Mouse (Mus musculus): ENCODE results near the gene Pcbp1.
"Not testable (repeated sequence)": the region's sequence is repeated elsewhere in the genome, so short reads cannot be mapped to it uniquely, and the experiment has no call there.

Pcbp1 gene

DNA sequence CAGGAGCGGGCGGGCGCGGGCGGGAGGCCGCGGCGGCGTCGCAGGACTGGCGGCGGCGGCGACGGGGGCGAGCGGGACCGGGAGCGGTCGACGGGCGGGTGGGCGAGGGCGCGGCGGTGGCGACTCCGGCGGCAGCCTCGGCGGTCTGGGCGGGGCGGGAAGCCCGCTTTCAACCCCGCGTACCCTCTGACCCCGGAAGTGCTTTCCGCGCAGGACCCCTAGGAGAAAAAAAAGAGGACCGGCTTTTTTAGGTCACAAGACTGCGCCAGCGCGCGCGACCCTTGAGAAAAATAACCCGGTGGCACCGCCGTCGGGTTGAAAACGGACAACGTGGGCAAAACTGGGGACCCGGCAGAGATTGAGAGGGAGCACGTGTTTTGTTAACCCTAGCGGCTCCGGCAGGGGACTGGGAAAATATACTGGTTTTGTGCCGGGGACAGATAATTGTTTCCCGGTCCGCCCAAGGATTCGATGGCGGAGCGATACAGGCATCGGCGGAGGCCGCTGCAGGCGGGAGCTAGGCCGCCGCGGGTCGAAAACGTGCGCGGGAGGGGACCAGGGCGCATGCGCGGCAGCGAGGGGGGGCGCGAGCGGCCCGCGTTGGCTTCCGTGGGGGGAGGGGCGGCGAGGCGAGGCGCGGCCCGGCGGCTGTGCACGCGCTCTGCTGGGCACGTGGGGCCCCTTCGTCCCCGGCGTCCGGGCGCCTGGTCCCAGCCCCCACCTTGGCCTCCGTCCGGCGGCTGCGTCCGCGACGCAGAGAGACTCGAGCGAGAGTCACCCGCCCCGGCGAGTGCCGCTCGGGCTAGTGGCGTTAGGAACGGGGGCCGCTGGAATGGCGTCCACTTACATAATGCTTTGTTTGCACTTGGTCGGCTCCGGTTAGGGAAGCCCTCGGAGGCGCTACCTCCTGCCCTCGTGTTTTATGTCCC is at the start of gene Pcbp1:
Gene Pcbp1 (minus strand): TSS at position 290 of the 929 bp plus-strand sequence.
- DNase-seq (ENCODE audit: low spot score in 2 of 2): peak; percentile 91 to 93

DNA sequence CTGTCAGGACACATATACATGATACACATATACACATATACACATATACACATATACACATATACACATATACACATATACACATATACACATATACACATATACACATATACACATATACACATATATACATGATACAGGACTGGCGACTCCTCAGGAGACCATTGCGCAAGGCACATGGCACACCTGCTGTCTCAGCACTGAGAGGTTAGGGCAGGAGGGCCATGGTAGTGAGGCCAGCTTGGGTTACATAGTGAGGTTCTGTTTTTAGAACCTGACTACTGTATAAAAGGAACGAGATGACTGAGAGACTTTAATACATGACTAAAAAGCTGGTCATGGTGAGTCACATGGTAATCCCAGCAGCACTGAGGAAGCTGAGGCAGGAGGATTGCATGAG is 48.4 kb upstream of the Pcbp1 start:
- DNase-seq (ENCODE audit: low spot score in 2 of 2): no peak

DNA sequence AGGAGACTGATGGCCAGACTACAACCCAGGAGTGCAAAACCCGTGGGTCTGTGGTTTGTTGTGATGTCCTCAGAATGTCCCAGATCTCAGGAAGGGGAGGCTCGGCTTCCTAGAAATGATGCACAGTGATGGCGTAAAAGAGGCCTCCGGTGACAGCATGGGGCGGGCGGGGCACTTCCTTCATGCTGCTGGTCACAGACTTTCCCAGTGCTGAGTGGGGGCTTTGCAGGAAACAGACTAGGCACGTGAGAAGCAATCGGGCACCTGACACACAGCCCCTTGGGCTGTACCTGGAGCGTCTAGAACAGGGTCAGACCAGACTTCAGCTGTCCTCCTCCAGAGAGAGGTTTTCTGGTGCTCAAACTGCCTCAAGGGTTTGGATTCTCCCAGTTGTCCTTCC is 44.7 kb upstream of the Pcbp1 start:
- no peak for DNase-seq (ENCODE audit: low spot score in 2 of 2)

DNA sequence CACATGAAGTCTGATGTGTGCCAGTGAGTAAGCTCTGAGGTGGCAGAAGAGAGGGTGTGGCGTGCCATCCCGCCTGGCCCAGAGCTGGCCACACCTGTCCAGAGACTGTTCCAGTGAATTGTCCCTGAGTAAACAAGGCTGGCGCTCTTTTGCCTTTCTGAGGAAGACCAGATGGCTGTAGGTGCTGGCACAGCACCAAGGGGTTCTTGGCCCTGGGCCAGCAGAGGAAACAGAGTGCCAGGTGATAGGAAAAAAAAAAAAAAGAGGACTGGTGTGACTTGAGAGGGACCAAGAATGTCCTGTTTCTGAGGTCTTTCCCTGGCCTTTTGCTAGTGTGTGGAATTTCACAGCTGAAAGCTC is 43.3 kb upstream of the Pcbp1 start:
- DNase-seq (ENCODE audit: low spot score in 2 of 2): no peak

DNA sequence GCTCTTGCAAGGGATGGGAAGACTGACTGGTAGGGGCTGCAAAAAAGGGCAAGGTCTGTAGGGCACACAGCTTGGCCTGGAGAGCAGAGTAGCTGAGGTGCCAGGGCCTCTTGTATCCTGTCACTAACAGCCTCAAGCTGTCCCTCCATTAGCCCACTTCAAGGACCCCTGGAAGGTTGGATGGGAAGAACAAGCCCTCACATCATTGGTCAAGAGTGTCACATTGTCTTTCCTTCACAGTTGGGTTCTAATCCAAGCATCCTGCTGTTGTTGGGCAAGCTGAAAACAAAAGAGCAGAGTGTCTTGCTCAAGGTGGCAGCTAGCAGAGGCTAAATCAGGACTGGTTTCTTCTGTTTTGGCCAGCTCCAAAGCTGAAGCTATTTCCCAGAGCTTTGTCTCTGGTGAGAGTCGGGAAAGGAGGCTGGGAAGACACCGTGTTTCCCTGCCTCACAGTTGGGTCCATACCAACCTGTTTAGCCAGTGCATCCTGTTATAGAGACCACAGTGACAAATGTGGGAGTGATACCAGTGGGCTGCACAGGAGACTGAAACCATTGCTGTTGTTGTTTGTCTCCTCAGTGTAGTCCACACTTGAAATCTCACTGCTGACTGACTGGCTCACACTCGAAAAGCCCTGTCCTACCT is 42.8 kb upstream of the Pcbp1 start:
- DNase-seq (ENCODE audit: low spot score in 2 of 2): no peak

DNA sequence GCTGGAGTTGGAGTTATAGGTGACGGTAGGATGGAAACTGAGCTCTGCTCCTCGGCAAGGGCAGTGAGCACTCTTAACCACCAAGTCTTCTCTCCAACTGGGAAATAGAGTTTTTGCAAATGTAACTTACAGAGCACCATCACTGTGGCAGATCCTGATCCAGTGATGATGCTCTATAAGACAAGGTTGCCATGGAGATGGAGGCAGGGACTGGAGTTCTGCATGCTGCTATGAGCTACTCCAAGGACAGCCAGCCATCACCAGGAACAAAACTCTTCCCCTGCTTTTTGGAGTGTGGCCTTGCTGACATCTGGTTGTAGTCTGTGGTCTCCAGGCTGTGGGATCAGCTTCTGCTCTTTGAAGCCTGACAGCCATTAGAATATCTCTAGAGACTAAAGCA is 39.7 kb upstream of the Pcbp1 start:
- no peak for DNase-seq (ENCODE audit: low spot score in 2 of 2)

DNA sequence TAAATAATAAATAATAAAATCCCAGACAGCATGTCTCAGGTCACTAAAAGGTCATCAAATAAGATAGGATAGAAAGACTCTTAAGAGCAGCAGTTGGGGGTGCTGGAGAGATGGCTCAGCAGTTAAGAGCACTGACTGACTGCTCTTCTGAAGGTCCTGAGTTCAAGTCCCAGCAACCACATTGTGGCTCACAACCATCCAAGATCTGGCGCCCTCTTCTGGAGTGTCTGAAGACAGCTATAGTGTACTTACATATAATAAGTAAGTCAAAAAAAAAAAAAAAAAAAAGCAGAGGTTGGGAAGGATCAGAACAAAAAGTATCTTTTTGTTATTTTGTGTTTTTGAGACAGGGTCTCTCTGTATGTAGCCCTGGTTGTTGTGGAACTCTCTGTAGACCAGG is 31.1 kb upstream of the Pcbp1 start:
- not testable (repeated sequence) for DNase-seq (ENCODE audit: low spot score in 2 of 2)

DNA sequence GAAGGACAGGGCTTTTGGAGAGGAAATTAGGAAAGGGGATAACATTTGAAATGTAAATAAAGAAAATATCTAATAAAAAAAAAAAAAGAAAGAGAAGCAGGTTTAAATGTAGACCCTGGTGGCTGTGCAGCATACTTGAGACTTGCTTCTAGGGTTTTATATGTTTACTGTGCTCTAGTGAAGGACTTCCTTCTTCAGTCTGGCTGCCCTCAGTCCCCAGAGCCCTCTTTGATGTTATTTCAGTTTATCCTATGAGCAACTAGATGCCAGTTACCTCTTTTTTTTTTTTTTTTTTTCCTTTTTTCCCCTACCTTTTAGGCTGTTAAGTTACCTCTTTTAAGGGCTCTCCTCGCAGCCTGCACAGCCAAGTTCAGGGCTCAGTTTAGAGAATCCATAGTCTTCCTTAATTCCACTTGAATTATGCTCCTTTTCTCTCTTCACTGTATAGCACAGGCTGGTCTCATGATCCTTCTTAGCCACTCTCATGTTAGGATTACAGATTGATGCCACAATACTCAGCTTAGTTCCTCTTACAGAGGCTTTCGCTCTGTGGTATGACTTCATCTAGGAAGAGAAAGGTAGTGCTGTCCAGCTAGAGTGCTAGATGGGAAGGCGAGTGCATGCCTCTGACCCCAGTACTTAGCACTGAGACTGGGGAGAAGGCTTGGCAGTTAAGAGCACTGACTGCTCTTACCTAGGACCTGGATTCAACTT is 30.4 kb upstream of the Pcbp1 start:
- no peak for DNase-seq (ENCODE audit: low spot score in 2 of 2)

DNA sequence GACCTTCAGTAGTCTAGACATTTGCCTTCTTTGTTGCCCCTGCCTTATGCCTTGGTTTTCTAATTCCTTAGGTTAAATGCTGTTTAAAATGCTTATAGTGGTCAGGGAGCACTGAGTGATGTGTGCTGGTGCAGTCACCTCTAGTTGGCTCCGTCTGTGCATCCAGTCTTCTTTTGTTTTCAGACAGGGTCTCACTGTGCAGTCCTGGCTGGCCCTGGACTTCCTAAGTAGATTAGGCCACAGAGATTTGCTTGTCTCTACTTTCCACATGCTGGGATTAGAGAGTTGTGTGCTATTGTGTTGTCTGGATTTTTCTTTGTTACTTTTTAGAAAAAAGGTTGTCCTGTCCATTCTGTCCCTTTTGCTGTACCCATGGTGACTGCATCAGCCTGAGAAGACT is 24.5 kb upstream of the Pcbp1 start:
- DNase-seq (ENCODE audit: low spot score in 2 of 2): no peak

DNA sequence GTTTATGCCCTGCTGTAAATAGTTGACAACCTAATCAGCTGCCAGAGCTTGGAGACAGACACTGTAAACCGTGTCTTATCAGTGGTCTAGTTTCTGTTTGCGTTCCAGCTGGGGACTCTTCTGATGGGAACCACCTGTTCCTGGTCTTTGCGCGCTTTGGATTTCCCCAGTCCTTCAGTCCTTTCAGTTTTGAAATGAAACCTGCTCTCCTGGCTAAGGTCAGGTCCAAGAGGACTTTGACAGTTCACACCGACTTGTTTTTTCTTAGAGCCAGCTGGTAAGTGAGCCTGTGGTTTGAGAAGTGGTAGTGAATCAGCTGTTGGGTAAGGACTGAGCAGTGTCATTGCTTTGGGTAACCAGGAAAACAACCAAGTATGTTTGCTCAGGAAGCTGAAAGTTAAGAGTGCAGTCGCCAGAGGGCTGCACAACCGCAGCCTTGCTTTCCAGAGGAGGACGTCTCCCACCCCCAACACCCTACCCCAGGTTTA is 21.8 kb upstream of the Pcbp1 start:
- no peak for DNase-seq (ENCODE audit: low spot score in 2 of 2)

DNA sequence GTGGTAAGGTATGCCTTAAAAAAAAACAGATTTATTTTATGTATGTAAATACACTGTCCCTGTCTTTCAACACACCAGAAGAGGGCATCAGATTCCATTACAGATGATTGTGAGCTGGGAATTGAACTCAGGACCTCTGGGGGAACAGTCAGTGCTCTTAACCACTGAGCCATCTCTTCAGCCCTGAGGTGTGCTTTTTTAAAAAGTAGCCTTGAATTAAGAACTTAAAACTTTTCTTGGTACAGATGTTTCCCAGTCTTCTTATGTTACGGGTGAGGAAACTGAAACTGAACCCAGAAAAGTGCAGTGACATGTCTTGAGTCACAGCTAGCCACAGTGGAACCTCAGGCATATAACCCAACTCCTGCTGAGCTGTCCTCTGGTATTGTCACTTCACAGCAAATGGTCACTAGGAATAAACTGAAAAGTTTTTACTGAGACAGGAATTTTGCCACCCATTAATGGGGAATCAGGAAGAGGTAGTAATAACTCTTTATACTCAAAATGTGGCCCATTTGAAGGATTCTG is 21.2 kb upstream of the Pcbp1 start:
- DNase-seq (ENCODE audit: low spot score in 2 of 2): no peak

DNA sequence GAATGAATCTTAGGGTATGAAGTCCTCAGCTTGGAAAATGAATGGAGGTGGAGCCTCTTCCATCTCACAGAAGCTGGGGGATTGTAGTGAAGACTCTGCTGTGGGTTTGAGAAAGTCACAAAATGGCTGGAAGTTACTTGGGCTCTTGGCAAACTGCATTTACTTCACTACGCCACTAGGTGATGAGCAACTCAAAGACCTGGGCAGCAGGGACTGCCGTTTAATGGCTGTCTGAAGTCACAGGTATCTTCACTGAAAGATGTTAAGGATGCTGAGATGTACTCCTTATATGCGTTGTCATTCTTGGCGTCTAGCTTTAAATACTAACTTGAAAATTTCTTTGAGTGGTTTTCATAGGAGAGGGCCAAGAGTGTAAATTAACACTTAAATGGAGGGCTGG is 19.1 kb upstream of the Pcbp1 start:
- DNase-seq (ENCODE audit: low spot score in 2 of 2): no peak

DNA sequence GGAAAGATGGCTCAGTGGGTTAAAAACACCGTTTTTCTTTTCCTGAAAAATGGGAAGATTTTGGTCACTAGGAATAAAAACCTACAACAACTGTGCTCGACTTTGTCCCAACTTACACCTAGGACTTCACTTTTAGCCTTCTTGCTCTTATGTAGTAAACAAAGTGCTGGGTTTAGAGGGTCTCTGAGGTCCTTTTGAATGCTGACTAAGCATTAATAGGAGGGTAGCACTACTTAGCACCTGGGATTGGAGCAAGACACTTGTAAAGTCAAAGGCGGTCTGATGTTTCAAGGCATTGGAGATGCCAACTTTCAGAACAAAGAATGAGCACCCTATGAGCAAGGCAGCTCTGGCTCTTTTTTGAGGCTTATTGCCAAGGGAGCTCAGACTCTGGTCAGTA is 17.7 kb upstream of the Pcbp1 start:
- DNase-seq (ENCODE audit: low spot score in 2 of 2): no peak

DNA sequence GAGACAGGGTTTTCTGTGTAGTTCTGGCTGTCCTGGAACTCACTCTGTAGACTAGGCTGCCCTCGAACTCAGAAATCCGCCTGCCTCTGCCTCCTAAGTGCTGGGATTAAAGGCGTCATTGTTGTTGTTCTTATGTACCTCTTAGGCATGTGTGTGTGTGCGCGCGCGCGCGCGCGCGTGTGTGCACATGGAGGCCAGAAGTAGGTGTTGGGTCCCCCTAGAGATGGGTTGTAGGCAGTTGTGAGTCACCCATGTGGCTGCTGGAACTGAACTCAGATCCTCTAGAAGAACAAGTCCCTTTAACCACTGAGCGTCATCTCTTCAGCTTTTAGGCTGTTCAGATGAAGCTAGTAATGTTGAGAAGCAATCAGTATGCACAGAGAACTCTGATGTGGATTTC is 16.9 kb upstream of the Pcbp1 start:
- no peak for DNase-seq (ENCODE audit: low spot score in 2 of 2)

DNA sequence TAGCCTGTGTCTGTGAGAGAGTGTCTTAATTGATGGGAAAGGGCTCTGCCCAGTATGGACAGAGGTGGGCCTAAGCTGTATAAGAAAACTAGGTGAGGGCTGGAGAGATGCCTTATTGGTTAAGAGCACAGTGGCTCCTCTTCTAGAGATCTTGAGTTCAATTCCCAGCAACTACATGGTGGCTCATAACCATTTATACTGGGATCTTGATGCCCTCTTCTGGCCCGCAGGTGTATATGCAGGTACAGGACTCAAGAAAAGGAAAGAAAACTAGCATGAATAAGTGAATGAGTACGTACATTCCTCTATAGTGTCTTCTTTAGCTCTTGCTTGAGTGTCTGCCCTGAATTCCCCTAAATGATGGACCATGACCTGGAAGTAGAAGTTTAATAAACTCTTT is 15.5 kb upstream of the Pcbp1 start:
- DNase-seq (ENCODE audit: low spot score in 2 of 2): no peak

DNA sequence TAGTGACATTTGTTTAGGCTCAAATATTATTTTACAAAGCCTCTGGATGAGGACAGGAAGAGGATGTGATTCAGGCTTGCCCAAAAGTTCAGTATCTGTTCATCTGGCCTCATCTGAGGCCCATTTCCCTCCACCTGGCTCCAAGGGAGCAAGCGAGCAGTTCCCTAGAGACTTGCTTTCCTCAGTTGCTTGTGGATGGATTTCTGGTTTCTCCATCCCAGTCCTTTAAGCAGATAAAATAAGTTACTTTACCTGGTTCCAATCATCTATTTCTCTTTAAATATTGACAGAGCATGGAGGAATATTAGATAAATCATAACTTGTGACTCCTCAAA is 2.3 kb upstream of the Pcbp1 start:
- no peak for DNase-seq (ENCODE audit: low spot score in 2 of 2)

DNA sequence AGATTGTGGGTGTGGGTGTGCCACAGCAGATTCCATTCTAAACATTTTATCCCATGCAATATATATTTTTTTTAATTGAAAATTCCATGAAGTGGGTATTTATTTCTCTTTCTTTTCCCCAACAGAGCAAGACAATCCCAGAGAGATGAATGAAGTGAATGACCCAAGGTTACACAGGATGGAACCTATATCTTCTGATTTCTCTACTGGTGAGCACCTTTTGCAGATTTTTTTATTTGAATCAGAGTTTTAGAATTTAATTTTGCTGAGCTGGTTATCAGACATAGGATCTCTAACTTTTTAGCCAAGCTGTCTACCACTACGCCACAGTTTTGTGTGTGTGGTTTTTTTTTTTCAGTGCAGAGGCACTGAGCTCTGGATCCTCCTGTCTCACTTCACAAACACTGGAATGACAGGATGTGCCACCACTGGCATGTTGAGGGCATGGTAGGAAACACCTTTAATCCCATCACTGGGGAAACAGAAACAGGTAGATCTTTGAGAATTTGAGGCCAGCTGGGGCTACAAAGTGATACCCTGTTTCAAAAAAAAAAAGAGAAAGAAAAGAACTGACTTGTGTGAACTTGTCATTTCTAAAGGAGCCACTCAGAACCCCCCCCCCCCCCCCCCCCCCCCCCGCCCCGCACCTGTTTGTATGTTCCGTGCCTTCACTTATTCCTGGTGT is 1.8 kb upstream of the Pcbp1 start:
- DNase-seq (ENCODE audit: low spot score in 2 of 2): no peak

DNA sequence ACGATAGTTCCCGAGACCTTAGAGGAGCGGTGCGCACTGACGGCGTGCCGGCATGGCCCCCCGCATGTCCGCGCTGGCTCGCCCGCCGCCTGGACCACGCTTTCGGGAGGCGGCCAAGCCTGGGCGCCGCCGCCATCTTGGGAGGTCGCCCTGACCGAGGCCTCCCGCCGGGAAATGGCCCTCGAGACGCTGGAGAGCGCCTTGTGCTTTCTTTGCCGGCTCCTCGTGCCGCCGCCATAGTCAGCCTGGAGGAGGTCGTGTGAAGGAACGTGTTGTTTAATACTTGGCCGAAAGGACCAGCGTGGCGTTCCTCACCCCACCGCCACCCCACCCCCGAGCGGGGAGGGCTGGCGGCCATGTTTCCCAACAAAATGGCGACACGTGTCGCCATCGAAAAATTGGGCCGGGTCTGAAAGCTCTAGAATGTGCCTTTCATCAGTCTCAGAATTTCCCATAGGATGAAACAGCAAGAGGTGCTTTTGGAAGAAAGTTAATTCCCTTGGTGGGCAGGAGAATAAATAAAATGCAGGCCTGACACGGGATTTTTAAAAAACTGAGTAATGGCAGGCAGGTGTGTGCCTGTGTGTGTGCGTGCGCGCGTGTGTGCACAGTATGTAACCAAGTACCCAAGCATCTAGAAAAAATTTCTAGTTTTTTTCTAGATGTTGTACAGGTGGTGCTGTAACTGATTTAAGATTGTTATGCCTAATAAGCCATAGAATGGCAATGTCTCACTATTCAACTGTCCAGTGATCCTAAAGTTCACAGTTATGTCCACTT is 1.0 kb upstream of the Pcbp1 start:
- peak in 1 of 2 experiments; percentile 76 for DNase-seq (ENCODE audit: low spot score in 2 of 2)

DNA sequence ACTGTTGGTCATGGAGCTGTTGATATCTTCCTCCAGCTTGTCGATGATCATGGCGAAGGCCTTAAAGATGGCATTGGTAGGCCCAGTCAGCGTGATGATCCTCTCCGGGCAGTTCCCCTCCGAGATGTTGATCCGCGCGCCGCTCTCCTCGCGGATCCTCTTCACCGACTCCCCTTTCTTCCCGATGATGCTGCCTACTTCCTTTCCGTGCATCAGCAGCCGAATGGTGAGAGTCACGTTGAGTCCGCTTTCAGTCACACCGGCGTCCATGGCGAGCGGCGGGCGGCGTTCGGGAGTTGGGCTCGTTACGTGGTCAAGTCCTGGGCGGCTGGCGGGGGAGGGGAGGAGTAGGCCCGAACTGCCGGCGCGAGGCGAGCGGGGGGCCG is 482 bp downstream of the Pcbp1 start:
- peak; percentile 69 to 72 for DNase-seq (ENCODE audit: low spot score in 2 of 2)

DNA sequence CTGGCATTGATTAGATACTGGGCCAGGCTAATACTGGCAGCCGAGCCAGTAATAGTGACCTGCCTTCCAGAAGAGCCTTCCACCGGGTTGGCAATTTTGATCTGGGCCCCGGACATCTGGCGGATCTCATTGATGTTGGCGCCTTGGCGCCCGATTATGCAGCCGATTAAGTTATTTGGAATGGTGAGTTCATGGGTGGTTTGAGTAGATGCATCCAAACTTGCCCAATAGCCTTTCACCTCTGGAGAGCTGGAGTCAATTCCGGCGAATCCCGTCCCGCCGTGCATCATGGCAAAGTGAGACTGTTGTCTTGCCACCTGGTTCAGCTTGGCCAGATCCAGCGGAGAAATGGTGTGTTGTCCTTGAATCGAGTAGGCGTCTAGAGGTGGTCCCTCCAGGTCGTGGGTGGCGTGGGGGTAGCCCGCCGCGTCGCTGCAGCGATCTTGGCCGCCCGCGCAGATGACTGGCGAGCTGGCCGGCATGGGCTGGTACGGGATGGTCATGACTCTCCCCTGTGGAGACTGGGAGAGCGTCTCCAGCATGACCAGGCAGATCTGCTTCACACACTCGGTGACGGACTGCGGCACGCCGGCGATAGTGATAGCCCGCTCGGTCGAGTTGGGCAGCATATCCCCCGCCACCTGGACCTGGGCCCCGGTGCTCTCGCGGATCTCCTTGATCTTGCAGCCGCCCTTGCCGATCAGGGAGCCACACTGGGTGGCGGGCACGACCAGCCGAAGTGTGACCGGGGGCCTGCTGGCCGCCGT is 1.1 kb downstream of the Pcbp1 start:
- DNase-seq (ENCODE audit: low spot score in 2 of 2): peak; percentile 33 to 40
